Mouse (Mus musculus): Measurements from ENCODE around the gene Magi3.
A peak's percentile ranks its signal among the peaks of the same experiment; 100 is the strongest.

Magi3 gene

DNA sequence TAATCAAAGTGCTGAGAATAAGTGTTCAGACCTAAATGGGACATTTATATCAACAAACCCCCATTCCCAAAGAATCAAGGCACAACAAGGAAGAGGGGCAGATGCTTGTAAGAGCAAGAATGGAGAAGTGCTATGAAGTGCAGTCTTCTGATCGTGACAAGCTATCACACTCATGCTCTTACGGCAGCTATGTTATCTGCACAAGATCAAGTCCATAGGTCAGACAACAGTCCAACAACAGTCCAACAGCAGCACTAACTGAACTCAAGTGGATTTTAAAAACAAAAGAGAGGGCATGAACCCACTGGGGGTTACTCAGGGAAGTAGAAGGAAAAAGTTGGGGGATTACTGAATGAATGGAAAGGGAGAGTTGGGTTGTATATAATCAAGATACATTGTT lies 30.4 kb downstream of the Magi3 start:
- DNase-seq (ENCODE audit: low spot score) = no peak

DNA sequence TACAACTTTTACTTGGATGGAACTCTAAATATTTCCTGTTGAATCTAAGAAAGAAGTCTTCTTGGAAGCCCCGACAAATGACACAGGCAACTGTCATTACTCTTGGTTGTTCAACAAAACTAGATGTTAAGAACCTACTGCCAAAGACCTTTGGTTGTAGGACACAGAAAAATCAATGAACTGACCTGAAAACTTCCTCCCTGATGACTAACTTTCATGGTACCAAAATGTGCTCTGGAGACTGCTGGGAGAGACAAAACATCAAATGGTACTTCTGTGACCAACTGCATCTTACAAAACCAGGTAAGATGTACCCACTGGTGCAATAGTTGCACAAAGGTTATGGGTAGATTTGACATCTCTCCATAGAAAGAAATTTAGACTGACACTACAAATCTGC lies 30.9 kb downstream of the Magi3 start:
- DNase-seq (ENCODE audit: low spot score) = no peak

DNA sequence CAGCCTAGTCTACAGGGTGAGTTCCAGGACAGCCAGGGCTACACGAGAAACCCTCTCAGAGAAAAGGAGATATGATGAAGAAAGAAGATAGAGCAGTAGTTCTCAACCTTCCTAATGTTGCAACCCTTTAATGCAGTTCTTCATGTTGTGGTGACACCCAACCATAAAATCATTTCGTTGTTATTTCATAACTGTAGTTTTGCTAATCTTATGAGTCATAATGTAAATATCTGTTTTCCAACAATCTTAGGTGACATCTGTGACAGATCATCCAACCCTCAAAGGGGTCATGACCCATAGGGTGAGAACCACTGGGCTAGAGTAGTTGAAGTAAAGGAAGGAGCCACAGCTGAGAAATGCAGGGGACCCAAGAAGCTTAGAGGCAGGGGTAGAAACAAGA lies 35.9 kb downstream of the Magi3 start:
- DNase-seq (ENCODE audit: low spot score) = no peak

DNA sequence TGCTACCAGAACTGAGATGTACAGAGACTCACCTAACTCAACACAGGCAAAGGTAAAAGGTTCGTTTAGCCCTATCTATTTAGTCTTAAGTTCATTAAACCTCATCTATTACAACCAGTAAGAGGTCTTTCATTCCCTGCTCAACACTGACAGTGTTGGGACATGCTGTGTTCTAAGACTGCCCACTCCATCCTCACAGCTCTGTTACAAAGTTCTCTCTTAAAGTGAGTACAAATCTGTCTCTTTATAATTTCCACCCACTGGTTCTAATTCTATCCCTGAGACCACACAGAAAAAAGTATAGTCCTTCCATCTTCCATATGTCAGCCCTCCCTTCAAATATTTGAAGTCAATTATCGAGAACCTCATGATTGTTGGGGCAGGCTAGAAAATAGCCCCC lies 36.5 kb downstream of the Magi3 start:
- DNase-seq (ENCODE audit: low spot score) = no peak

DNA sequence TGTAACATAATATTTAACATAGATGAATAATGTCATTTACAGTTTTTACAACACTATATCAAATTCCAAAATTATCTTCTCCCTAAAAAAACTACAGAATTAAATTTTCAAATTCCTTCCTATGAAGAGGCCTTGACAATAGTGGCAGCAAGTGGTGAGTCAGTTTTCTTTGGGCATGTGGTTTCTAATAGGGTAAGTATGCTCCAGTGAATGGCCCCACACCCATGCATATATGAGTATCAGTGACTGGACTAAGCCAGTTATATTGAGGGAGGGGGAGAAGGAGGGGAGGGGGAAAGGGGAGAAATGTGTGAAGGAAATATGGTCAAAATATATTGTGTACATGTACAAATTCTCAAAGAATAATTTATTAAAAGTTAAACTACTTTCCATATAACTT lies 37.5 kb downstream of the Magi3 start:
- no peak for DNase-seq (ENCODE audit: low spot score)

DNA sequence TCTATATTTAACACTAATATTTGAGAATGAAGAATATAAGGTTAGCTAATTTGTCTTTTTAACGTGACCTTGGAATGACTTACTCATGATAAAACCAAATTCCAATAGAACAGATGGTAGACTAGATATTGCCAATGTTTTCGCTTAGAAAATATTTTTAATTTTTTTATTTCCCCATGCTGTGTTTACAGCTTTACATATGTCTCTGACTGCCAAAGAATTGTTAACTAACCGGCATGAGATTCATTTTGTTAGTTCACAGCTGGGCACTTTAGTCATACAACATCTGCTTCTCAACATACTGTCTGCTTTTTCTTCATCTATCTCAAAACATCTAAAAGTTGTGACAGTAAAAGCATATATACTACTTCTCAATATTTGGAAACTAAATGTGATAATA lies 58.8 kb downstream of the Magi3 start:
- no peak for DNase-seq (ENCODE audit: low spot score)

DNA sequence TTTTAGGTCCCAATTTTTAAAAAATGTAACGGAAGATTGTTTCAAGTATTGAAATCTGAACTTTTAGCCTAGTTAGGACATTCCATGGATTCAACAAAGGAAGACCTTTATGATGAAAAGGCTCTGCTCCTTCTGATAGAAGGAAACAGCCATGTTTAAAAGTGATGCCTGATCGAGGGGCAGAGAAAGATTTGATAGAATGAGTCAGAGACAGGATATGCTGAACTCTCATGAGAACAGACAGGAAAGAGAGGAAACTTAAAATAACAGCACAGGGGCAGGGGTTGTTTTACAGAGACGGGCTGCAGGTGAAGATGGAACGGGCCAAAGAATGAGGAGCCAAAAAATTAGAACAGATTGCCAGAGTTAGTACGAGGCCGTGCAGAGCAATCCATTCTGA lies 59.6 kb downstream of the Magi3 start:
- no peak for DNase-seq (ENCODE audit: low spot score)

DNA sequence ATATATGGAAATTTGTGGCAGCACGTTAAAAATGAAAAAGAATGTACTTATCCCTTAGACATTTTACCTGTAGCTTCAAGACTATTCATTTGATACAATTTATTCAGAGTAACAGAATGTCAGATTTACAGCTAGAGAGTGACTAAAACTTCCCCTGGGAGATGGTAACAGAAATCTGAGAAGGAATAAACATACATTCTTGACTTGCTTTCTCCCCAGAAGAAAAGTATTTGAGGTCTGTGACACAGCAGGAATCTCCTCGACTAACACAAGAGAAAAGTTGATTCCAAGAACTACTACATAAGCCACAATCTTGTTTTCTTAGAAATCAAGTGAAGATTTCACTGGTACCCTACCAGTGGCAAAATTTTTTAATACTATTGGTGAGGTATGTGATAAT lies 70.0 kb downstream of the Magi3 start:
- no peak for DNase-seq (ENCODE audit: low spot score)

DNA sequence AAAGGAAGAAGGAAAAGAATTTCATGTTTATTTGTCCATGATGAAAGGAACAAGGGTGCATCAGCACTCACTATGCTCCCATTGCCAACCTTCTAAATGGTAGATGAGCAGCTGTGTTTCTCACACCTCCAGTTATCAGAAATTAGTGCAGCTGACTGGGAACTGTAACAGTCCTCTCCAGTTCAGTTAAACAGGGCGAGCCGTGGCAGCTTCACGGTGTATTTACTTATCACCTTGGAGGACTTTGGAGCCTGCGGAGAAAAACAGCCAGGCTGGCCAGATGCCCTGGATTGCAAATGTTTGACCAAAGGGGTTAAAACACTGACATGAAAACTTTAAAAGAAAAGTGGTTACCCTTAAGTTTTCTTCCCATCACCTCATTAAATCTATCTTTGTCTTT lies 77.8 kb downstream of the Magi3 start:
- DNase-seq (ENCODE audit: low spot score) = peak; percentile 37

DNA sequence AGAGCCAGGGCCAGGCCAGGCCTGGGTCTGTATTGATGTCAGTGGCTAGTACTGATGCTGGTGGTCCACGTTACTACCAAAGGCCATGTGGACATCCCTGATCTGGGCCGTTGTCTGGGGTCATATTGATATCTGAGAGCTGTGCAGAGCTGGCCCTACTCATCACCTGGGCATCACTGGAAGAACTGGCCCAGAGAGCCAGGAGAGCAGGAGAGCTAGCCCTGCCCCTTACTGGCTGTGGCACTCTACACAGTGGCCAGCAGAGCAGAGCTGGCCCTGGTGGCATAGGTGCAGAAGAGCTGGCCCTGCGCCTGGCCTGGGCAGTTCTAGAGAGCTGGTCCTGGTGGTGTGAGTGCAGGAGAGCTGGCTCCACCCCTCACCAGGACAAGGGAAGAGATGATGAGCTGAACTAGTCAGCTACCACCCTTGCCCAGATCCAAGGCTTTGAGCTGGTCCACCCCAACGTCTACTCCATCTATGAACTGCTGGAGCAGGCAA lies 81.2 kb downstream of the Magi3 start:
- DNase-seq (ENCODE audit: low spot score) = no peak

DNA sequence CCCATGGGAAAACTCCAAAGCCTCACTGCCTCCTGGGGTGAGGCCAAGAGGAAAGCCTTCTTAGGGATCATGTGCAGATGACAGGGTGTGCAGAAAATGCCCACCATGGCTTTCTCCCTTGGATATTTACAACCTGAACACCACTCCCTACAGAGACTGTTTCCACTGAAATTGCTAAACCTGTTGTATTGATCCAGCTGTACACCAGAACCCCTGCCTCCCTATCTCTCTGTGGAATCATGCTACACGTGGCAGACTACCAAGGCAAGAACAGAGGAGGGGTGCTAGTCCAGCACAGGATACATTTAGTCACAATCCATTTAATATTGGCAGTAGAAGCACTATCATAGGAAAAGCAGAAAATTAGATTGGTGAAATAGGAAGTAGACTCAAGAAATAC lies 94.5 kb downstream of the Magi3 start:
- no peak for DNase-seq (ENCODE audit: low spot score)

DNA sequence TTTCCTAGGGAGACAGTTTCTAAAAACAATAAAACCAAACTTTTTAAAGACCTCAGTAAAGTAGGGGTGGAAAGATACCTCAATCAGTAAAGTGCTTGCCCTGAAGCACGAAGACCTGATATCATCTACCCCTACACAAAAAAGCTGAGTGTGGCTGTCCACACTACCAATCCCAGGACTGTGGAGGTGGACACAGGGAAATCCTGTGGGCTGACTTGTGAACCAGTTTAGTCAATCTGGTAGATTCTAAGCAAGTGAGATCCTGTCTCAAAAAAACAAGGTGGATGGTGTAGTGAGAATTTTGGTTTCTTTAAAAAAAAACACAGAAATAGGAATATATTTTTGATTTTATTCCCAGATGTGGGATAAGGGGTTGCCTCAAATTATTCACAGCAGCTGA lies 96.3 kb downstream of the Magi3 start:
- no peak for DNase-seq (ENCODE audit: low spot score)

DNA sequence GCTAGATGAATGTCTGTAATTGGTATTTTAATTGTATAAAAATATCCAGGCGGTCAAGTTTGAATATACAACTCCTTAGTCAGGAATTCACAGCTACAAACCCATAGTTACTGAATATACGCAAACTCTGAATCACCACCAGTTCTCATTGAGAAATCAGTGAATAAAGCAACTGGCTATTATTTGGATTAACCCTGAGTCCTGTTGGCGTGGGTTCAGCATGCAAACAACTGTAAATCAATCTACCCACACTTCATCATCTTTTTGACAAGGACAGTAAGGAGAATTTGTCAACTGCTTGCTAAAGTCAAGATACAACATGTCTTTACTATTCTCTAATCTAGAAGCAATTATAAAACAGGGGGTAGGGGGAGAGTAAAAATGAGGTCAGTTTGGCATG lies 110.7 kb downstream of the Magi3 start:
- DNase-seq (ENCODE audit: low spot score) = no peak

DNA sequence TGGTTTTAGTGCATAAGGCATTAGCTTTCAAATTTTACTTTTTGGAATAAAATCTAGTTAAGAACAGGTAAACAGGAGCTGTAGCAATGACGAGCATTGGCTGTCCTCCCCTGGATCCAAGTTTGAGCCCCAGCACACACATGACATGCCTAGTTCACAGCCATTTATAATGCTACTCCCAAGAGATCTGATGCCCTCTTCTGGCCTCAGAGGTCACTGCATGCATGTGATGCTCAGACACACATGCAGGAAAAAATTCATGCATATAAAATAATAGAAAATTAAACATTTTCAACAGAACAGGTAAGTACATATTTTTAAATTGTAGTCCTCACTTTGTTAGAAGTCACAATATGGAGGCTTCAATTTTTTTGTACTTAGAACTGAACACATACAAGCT lies 115.2 kb downstream of the Magi3 start:
- DNase-seq (ENCODE audit: low spot score) = peak; percentile 61

DNA sequence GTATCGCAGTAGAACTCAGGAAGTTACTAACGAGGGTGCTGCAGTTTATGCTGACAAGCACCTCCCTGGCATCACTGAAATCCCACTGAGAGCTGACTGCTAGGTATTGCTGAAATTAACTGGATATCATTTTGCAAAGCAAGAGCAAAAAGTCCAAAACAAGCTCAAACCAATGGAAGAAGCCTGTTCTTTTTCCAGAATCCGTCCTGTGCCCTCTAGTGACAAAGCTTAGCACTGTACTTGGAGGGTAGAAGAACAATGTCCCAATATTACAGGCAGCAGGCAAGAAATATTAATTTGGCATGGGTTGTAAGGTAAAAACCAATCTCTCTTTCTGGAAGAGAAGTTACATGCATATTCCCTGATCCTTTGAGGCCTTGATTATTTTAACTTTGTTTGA lies 118.5 kb downstream of the Magi3 start:
- DNase-seq (ENCODE audit: low spot score) = no peak

DNA sequence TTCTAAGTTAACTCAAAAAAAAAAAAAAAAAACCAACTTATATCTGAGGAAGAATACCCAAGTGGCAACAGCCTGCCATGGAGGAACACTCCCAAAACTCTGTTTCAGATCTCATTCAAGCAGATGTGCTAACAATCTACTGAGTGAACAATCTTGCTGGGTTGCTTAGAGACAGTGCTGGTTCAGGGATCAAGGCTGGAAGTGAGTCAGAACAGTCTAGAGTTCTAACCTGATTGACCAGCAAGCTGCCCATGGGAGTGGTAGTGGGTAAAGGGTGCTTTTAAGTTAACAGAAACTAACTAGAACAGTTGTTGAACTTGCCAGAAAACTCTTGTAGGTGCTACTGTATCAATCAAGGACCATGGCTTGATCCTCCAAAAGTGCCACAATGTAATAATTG lies 118.9 kb downstream of the Magi3 start:
- DNase-seq (ENCODE audit: low spot score) = no peak

DNA sequence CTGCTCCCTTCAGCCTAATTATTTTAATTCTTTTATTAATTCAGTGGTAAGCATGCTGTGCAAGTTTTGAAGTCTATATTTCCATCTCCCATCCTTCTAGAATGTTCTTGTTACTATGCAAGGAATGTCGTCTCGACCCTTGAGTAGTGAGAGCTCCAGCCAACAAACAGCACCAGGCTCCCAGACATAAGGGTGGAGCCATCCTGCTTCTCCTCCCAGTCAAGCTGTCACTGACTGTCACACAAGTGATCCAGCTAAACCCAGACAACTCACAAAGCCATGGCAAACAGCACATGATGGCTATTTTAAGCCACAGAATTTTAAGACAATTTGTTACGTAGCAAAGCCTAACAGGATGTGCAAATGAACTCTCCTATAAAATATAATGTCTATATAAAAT lies 124.2 kb downstream of the Magi3 start:
- peak; percentile 17 for DNase-seq (ENCODE audit: low spot score)

DNA sequence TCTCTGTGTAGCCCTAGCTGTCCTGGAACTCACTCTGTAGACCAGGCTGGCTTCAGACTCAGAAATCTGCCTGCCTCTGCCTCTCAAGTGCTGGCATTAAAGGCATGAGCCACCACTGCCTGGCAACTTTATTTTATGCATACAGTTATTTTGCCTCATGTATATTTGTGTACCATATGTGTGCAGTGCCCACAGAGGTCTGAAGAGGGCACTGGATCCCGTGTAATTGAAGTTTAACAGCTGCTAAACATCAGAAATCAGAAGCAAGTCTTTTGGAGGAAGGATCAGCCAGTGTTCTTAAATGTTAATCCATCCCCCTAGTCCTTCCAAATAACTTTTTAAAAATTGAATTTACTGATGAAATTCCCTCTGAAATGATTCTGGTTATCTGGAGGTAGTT lies 125.5 kb downstream of the Magi3 start:
- no peak for DNase-seq (ENCODE audit: low spot score)

DNA sequence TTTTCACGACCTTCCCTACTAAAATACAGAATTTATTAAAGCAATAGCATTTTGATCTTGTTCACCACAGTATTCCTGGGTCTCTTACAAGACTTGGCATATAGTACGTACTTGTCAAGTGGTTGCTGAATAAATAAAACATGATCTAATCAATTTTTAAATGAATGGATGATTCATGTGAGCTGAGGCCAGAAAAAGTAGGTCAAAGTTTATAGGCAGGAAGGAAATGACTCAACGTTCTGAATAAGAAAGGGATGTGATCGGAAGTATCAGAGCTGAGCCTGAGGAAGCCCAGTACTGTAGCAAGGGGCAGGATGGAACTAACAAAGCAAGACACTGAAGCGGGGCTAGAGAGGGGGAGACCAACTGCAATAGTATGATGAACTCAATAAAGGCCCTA lies 127.4 kb downstream of the Magi3 start:
- peak; percentile 48 for DNase-seq (ENCODE audit: low spot score)

DNA sequence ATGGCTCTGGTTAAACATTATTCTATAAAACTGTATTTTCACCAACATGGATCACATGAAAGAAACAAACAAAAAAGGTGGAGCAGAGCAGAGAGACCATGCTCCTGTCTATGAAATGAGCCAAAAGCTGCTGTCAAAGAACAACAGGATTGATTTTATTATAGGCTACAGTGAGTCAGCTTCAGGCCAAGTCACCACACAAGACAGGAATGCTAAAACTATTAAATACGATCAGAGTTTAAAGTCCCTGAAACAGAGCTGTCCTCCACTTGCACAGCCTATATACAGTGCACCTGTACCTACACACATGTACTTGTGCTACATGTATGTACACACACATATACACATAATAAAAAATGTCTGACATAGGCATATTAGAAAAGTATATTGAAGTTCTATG lies 138.1 kb downstream of the Magi3 start:
- no peak for DNase-seq (ENCODE audit: low spot score)

DNA sequence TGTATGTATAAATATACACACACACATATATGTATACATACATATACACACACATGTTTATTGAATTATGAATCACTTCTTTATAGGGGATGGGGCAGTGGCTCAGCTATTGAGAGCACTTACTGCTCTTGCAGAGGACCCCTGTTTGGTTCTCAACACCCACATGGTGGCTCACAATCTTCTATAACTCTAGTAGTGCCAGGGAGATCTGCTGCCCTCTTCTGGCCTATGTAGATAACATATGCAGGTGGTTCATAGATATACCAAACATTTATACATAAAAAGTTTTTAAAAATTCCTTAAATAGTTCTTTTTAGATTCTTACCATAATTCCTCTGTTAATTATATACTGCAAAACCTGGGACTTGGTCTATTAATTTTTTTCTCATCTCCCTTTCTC lies 141.4 kb downstream of the Magi3 start:
- DNase-seq (ENCODE audit: low spot score) = no peak

DNA sequence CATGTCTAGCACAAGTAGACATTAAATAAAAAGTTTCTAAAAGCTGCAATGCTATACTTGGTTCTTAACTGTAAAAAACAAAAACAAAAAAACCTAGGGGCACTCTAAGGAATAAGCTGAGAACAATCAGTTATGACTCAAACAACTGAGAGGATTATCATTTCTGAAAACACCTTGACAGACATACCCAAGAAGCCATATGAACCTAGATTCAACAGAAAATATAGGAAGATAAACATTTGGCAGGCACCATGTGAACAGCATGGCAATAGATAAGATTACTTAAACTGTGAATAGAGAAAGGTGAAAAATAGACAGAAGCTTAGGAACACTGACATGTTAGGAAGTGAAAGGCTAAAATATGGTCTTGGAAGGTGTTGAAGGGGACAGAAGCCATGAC lies 150.8 kb downstream of the Magi3 start:
- no peak for DNase-seq (ENCODE audit: low spot score)

DNA sequence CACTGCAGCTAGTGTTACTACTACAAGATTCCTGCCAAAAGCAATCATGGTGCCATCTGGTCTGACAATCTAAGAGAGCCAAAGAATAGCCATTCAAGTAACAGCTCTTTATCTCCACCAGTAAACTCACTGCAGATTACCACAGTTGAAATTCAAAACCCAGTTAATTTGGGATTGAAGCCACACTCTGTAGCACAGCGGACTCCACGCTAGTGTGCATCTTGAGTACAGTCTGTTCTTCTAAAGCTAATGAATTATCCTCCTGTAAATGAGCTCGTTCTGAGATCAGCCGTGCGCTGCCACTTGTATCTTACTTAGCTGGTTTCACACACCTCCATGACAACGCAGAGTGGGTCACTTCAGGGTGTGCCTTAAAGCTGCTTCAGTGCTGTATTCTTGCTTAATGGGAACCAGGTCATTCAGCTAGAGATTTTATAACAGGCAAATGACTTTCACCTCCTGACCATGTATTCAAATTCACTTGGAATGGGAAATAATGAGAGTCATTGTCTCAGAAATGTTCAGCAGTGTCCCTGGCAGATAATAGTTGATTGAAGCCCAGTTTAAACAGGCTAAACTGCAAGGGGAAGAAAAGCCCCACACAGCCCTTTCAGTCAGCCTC lies 161.1 kb downstream of the Magi3 start:
- DNase-seq (ENCODE audit: low spot score) = no peak

DNA sequence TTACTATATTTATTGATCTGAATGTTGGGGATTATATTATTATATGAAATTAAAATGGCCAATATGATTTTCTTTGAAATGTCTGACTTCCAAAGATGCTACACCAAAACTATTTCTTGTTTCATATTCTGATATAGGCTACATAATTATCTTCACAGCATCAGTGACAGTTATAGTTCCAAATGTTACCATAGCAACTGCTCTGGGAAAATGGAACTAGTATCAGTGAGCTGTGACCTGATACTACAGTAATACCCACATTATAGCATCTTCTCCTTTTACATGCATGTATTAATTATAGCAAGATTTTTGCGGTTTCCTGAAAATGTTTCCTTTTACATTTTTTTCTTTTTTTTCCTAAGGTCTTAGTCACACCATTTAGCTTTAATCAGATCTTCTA lies 187.4 kb downstream of the Magi3 start:
- no peak for DNase-seq (ENCODE audit: low spot score)

DNA sequence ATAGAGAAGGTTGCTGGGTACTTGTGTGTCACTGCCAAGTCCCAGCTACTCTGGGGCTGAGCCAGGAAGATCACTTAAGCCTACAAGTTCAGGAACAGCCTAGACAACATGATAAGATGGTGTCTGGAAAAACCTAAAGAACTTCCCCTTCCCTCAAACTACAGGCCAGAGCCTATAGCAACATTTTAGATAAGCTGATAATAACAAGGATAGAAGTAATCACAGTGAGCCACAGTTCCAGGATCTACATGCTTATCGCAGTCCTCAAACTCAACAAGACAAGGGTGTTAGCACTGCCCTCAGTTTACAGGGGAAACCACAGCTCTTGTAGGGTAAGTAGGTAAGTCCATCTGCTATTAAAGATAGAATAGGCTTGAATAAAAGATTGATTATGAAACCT lies 188.1 kb downstream of the Magi3 start:
- DNase-seq (ENCODE audit: low spot score) = no peak
